In the genomic region with DNA sequence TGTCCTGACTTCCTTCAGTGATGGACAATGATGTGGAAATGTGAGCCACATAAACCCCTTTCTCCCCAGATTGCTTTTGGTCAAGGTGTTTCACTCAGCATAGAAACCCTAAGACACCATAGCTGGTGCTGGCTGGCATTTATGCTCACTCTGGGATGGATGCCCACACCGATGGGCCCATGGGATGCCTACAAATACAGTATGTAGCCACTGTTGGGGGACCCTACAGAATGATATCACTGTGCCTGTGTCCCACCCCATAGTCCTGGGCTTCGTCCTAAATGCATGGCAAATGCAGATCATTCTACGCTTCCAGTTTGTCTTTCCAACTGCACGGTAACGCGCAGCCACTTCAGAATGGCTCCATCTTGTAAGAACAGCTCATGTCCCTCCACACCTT, we compare ENCODE assay signal across 23 mouse cellular contexts.
"Had no signal": no experiment of that assay in that cellular context is flagged by ENCODE, and none has a peak within 500 bp of the region (broad histone marks: within the 10 kb centered on the region; RNA-seq: fewer than 3 reads in every experiment).

No protein-coding gene starts in this region.

- H3K4me1 ChIP-seq: hindbrain, embryonic 10.5 days; hindbrain, embryonic 12.5 days; limb, embryonic 10.5 days; limb, embryonic 12.5 days had no signal

- H3K27me3 ChIP-seq: heart, embryonic 12.5 days; hindbrain, embryonic 12.5 days; intestine, embryonic 15.5 days; limb, embryonic 12.5 days had no signal

- H3K9ac ChIP-seq: heart, embryonic 12.5 days; hindbrain, embryonic 12.5 days; hindbrain, embryonic 14.5 days; intestine, embryonic 15.5 days; limb, embryonic 12.5 days had no signal

- DNase-seq: gastrocnemius, adult 2 months; gastrocnemius, postnatal 10 days; gastrocnemius, postnatal 25 days; heart, adult 2 months; heart, postnatal 10 days; heart, postnatal 4 days; kidney, adult 18-20 months; kidney, adult 8-10 months; kidney, postnatal 10 days; kidney, postnatal 25 days; kidney, postnatal 4 days had no signal

- H3K27ac ChIP-seq: gastrocnemius, adult 2 months; heart, adult 2 months; hindbrain, embryonic 10.5 days; hindbrain, embryonic 12.5 days; hindbrain, embryonic 14.5 days; intestine, embryonic 15.5 days; layer of hippocampus, adult 2 months; left cerebral cortex, adult 2 months; limb, embryonic 10.5 days; limb, embryonic 12.5 days had no signal

- H3K4me3 ChIP-seq: gastrocnemius, adult 2 months; heart, adult 2 months; heart, embryonic 12.5 days; hindbrain, embryonic 10.5 days; hindbrain, embryonic 12.5 days; intestine, embryonic 15.5 days; layer of hippocampus, adult 2 months; left cerebral cortex, adult 2 months; limb, embryonic 10.5 days; limb, embryonic 12.5 days had no signal

- H3K36me3 ChIP-seq: intestine, embryonic 15.5 days had no signal

- H3K9me3 ChIP-seq: heart, embryonic 12.5 days; hindbrain, embryonic 10.5 days; hindbrain, embryonic 12.5 days; intestine, embryonic 15.5 days; limb, embryonic 10.5 days; limb, embryonic 12.5 days had no signal

- ATAC-seq: hindbrain, embryonic 16.5 days; inflammation-experienced regulatory T-cells, adult 6 months; intestine, embryonic 15.5 days; intestine, postnatal 0 days had no signal

- H3K4me2 ChIP-seq: heart, embryonic 12.5 days; hindbrain, embryonic 12.5 days; hindbrain, embryonic 14.5 days; intestine, embryonic 15.5 days; limb, embryonic 12.5 days had no signal
